9 mouse cellular contexts compared by ENCODE assay signal in the genomic region with DNA sequence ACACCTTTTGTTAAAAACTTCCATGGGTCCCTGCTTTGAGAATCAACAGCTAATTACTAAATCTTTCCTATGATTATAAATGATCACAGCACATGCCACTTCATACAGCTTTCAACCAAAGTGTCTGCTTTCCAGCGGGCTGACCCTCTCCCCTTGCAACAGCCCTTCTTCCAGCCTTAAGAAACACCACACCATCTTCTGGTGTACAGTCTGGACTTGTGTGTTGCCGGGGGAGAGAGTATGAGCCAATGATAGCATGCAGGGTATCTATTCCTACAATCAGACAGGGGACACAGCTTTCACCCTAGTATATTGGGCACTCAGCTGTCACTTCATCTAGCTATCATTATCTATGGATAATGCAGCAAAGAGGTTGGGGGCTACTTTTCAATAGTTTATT. TPM values are rescaled to one million over a fixed set of nuclear protein-coding genes. Genes with fewer than 3 reads are reported as not detected.
DNase-seq lines count a peak whose midpoint lies in the region; ATAC-seq and TF ChIP-seq lines count a peak whose summit lies in the region.
"Had no signal": no experiment of that assay in that cellular context is flagged by ENCODE, and none has a peak within 500 bp of the region (broad histone marks: within the 10 kb centered on the region; RNA-seq: fewer than 3 reads in every experiment).

No protein-coding gene starts in this region.

- peak overlapping the region; percentile 99 for H3K9ac ChIP-seq in heart, embryonic 13.5 days
- no peak overlapping the region for H3K9ac ChIP-seq in hindbrain, embryonic 11.5 days (ENCODE audit: low read depth, low read length)
- H3K9ac ChIP-seq in midbrain, embryonic 13.5 days (replicated peaks) = peak overlapping the region; percentile 88

- no peak for TF ChIP-seq POLR2A in bone marrow macrophage, adult 2 months (IDR thresholded peaks at IDR 0.05; ENCODE audit: borderline replicate concordance, low read depth, low read length)

- H3K4me2 ChIP-seq in heart, embryonic 13.5 days = peak overlapping the region; percentile 90
- H3K4me2 ChIP-seq in hindbrain, embryonic 11.5 days (replicated peaks; ENCODE audit: low read depth, low read length) = peak overlapping the region; percentile 36
- H3K4me2 ChIP-seq in midbrain, embryonic 13.5 days (replicated peaks) = peak overlapping the region; percentile 86

- WGBS in heart, embryonic 13.5 days = 21% methylated on average over 2 of the region's 2 CpGs
- 54% methylated on average over 2 of the region's 2 CpGs for WGBS in hindbrain, embryonic 11.5 days
- whole genome bisulfite sequencing in midbrain, embryonic 13.5 days = 35% methylated on average over 2 of the region's 2 CpGs

- H3K4me1 ChIP-seq in heart, embryonic 13.5 days = peaks cover 22% of the 10 kb centered on the region
- peaks cover 6% of the 10 kb centered on the region for H3K4me1 ChIP-seq in bone marrow macrophage, adult 2 months (ENCODE audit: control insufficient read depth, insufficient read depth, low read length)
- peaks cover 3% of the 10 kb centered on the region; the same call in 1 of the 2 replicates for H3K4me1 ChIP-seq in hindbrain, embryonic 11.5 days (replicated peaks; ENCODE audit: control insufficient read depth, insufficient read depth, low read length)
- H3K4me1 ChIP-seq in midbrain, embryonic 13.5 days (replicated peaks) = peaks cover 38% of the 10 kb centered on the region

- H3K4me3 ChIP-seq in heart, embryonic 13.5 days = peak overlapping the region; percentile 78
- H3K4me3 ChIP-seq in bone marrow macrophage, adult 2 months (ENCODE audit: insufficient read depth, low read length) = peak overlapping the region; percentile 55
- peak overlapping the region; percentile 83 for H3K4me3 ChIP-seq in hindbrain, embryonic 11.5 days (ENCODE audit: low read depth, low read length)
- peak overlapping the region; percentile 78 for H3K4me3 ChIP-seq in midbrain, embryonic 13.5 days (replicated peaks)

- H3K9me3 ChIP-seq in heart, embryonic 13.5 days = no peaks in the 10 kb centered on the region
- no peaks in the 10 kb centered on the region for H3K9me3 ChIP-seq in hindbrain, embryonic 11.5 days (ENCODE audit: control insufficient read depth, low read length)
- H3K9me3 ChIP-seq in midbrain, embryonic 13.5 days = no peaks in the 10 kb centered on the region

- ATAC-seq in heart, embryonic 13.5 days (ENCODE audit: extremely low read depth, insufficient number of reproducible peaks, low FRiP score, low TSS enrichment) = no peak
- no peak for ATAC-seq in hindbrain, embryonic 11.5 days (ENCODE audit: low FRiP score)
- ATAC-seq in midbrain, embryonic 13.5 days = no peak

- H3K36me3 ChIP-seq in heart, embryonic 13.5 days = no peaks in the 10 kb centered on the region; the same call in 1 of the 2 replicates
- H3K36me3 ChIP-seq in hindbrain, embryonic 11.5 days (ENCODE audit: control insufficient read depth, insufficient read depth, low read length) = no peaks in the 10 kb centered on the region
- H3K36me3 ChIP-seq in midbrain, embryonic 13.5 days = no peaks in the 10 kb centered on the region

- H3K27me3 ChIP-seq in heart, embryonic 13.5 days (replicated peaks) = no peaks in the 10 kb centered on the region
- no peaks in the 10 kb centered on the region for H3K27me3 ChIP-seq in hindbrain, embryonic 11.5 days (ENCODE audit: control insufficient read depth, insufficient read depth, low read length)
- H3K27me3 ChIP-seq in midbrain, embryonic 13.5 days = no peaks in the 10 kb centered on the region
- H3K27me3 ChIP-seq: Patski had no signal

- intact Hi-C loops in heart, postnatal 36 days (cut with DNase I) = no loop called here

- H3K27ac ChIP-seq in heart, embryonic 13.5 days (replicated peaks) = peak overlapping the region; percentile 39; the same call in 1 of the 2 replicates
- no peak overlapping the region for H3K27ac ChIP-seq in bone marrow macrophage, adult 2 months (ENCODE audit: insufficient read depth, low read depth, low read length)
- no peak overlapping the region for H3K27ac ChIP-seq in hindbrain, embryonic 11.5 days (ENCODE audit: low read depth, low read length)
- no peak overlapping the region for H3K27ac ChIP-seq in midbrain, embryonic 13.5 days

- TF ChIP-seq CTCF in bone marrow macrophage, adult 2 months (IDR thresholded peaks at IDR 0.05; ENCODE audit: low read depth, low read length) = no peak

- DNase-seq in heart, postnatal 36 days = no peak
- no peak for DNase-seq in hindbrain, embryonic 11.5 days (ENCODE audit: low spot score)
- no peak for DNase-seq in urinary bladder, postnatal 14 days (ENCODE audit: low spot score)
- DNase-seq in adrenal gland, postnatal 36 days = no peak
- DNase-seq in urinary bladder, adult 18-20 months (ENCODE audit: low spot score in 2 of 2) = no peak

RNA-seq across cellular contexts. Expression of gene Jun, which starts 2.9 kb away (rescaled TPM):
- 67.7 and 72.3 TPM in 2 replicates for polyA plus RNA-seq in heart, embryonic 13.5 days (2015; fragmentation: Nextera tagmentation; extraction: Ambion mirVana)
- 10 to 100 TPM; 46.7 to 63.5 TPM for total RNA-seq in heart, postnatal 36 days (2021)
- polyA plus RNA-seq in bone marrow macrophage, adult 2 months (2012; ENCODE audit: insufficient read depth, insufficient read length, missing spikeins) = 37.4 and 39.6 TPM in 2 replicates
- polyA plus RNA-seq in hindbrain, embryonic 11.5 days (2014; fragmentation: Nextera tagmentation; extraction: Ambion mirVana) = 25.6 and 25.7 TPM in 2 replicates
- polyA plus RNA-seq in midbrain, embryonic 13.5 days (2015; fragmentation: Nextera tagmentation; extraction: Ambion mirVana) = 45.3 and 52.6 TPM in 2 replicates
- total RNA-seq in adrenal gland, postnatal 36 days (2021) = 100 to 1,000 TPM; 145 to 309 TPM

Comparison
In these comparisons a context has a peak if more than half of its experiments do, and no peak if none do; other contexts are left out.
1. H3K4me2 ChIP-seq: peak in every context shown above with its lines; median percentile 90 in heart, embryonic 13.5 days; 86 in midbrain, embryonic 13.5 days; 36 in hindbrain, embryonic 11.5 days.